Mouse (Mus musculus): Measurements from ENCODE around the gene Kcnab1. TPM values are rescaled to one million over a fixed set of nuclear protein-coding genes. Genes with fewer than 3 reads are reported as not detected.
A peak's percentile ranks its signal among the peaks of the same experiment; 100 is the strongest.

Kcnab1 gene
- polyA plus RNA-seq, 1 experiment from 2014 or later: 3.1 TPM

GRCm38 (mm10) chr3:65172964-65173363 is 63.8 kb downstream of the Kcnab1 start:
- Histone ChIP-seq H3K4me1 (ENCODE audit: insufficient read depth) (no peaks in the 10 kb centered on the region), H3K4me3 (ENCODE audit: low read depth, low read length) (no peak overlapping the region), H3K27ac (ENCODE audit: low read depth) (no peak overlapping the region), H3K27me3 (ENCODE audit: insufficient read depth, low read length) (no peaks in the 10 kb centered on the region), H3K9ac (no peak overlapping the region), H3K36me3 (ENCODE audit: insufficient read depth) (no peaks in the 10 kb centered on the region), H3K9me3 (ENCODE audit: low read depth, low read length) (no peaks in the 10 kb centered on the region), H3K4me2 (no peak overlapping the region)
- DNase-seq (no peak), ATAC-seq (ENCODE audit: insufficient read depth) (no peak)
- no peak for TF ChIP-seq CTCF (IDR thresholded peaks at IDR 0.05; ENCODE audit: low read depth)
- WGBS: 57% methylated on average over 5 of the region's 5 CpGs

- Histone ChIP-seq H3K9me3 (ENCODE audit: low read depth, low read length) (no peaks in the 10 kb centered on the region), H3K27ac (ENCODE audit: low read depth) (no peak overlapping the region), H3K9ac (no peak overlapping the region), H3K36me3 (ENCODE audit: insufficient read depth) (no peaks in the 10 kb centered on the region), H3K4me3 (ENCODE audit: low read depth, low read length) (no peak overlapping the region), H3K27me3 (ENCODE audit: insufficient read depth, low read length) (no peaks in the 10 kb centered on the region), H3K4me1 (ENCODE audit: insufficient read depth) (no peaks in the 10 kb centered on the region), H3K4me2 (no peak overlapping the region)
- TF ChIP-seq CTCF (IDR thresholded peaks at IDR 0.05; ENCODE audit: low read depth): no peak
- no peak for ATAC-seq (ENCODE audit: insufficient read depth)
- 67% methylated on average over 12 of the region's 12 CpGs for WGBS
- DNase-seq: no peak
These were observed 65.4 kb downstream of the Kcnab1 start for GRCm38 (mm10) chr3:65174564-65174963.

- no peak for TF ChIP-seq CTCF (IDR thresholded peaks at IDR 0.05; ENCODE audit: low read depth)
- H3K4me3 ChIP-seq (ENCODE audit: low read depth, low read length): no peak overlapping the region
- H3K27me3 ChIP-seq (ENCODE audit: insufficient read depth, low read length): no peaks in the 10 kb centered on the region
- H3K9me3 ChIP-seq (ENCODE audit: low read depth, low read length): no peaks in the 10 kb centered on the region
- no peaks in the 10 kb centered on the region for H3K36me3 ChIP-seq (ENCODE audit: insufficient read depth)
- DNase-seq (no peak), ATAC-seq (ENCODE audit: insufficient read depth) (no peak)
- no peak overlapping the region for H3K27ac ChIP-seq (ENCODE audit: low read depth)
- H3K4me2 ChIP-seq: no peak overlapping the region
- H3K4me1 ChIP-seq (ENCODE audit: insufficient read depth): no peaks in the 10 kb centered on the region
- no peak overlapping the region for H3K9ac ChIP-seq
- 80% methylated on average over 4 of the region's 4 CpGs for WGBS
These were observed 66.6 kb downstream of the Kcnab1 start for GRCm38 (mm10) chr3:65175819-65176218.

GRCm38 (mm10) chr3:65176846-65177245 is 67.7 kb downstream of the Kcnab1 start:
- H3K4me2 ChIP-seq: no peak overlapping the region
- no peaks in the 10 kb centered on the region for H3K9me3 ChIP-seq (ENCODE audit: low read depth, low read length)
- H3K4me3 ChIP-seq (ENCODE audit: low read depth, low read length): no peak overlapping the region
- no peak overlapping the region for H3K27ac ChIP-seq (ENCODE audit: low read depth)
- no peak overlapping the region for H3K9ac ChIP-seq
- no peaks in the 10 kb centered on the region for H3K4me1 ChIP-seq (ENCODE audit: insufficient read depth)
- no peaks in the 10 kb centered on the region for H3K27me3 ChIP-seq (ENCODE audit: insufficient read depth, low read length)
- no peaks in the 10 kb centered on the region for H3K36me3 ChIP-seq (ENCODE audit: insufficient read depth)
- ATAC-seq (ENCODE audit: insufficient read depth): no peak
- no peak for TF ChIP-seq CTCF (IDR thresholded peaks at IDR 0.05; ENCODE audit: low read depth)
- DNase-seq: no peak

- Histone ChIP-seq H3K4me3 (ENCODE audit: low read depth, low read length) (no peak overlapping the region), H3K4me2 (no peak overlapping the region), H3K27ac (ENCODE audit: low read depth) (no peak overlapping the region), H3K27me3 (ENCODE audit: insufficient read depth, low read length) (no peaks in the 10 kb centered on the region), H3K9ac (no peak overlapping the region), H3K4me1 (ENCODE audit: insufficient read depth) (no peaks in the 10 kb centered on the region), H3K36me3 (ENCODE audit: insufficient read depth) (no peaks in the 10 kb centered on the region), H3K9me3 (ENCODE audit: low read depth, low read length) (no peaks in the 10 kb centered on the region)
- DNase-seq: peak; percentile 26
- no peak for TF ChIP-seq CTCF (IDR thresholded peaks at IDR 0.05; ENCODE audit: low read depth)
- no peak for ATAC-seq (ENCODE audit: insufficient read depth)
- WGBS: 67% methylated on average over 7 of the region's 7 CpGs
These were observed 78.9 kb downstream of the Kcnab1 start for GRCm38 (mm10) chr3:65187833-65188698.

GRCm38 (mm10) chr3:65200611-65201010 is 91.4 kb downstream of the Kcnab1 start:
- H3K27ac ChIP-seq (ENCODE audit: low read depth): no peak overlapping the region
- no peak overlapping the region for H3K9ac ChIP-seq
- H3K4me2 ChIP-seq: no peak overlapping the region
- ATAC-seq (ENCODE audit: insufficient read depth) (no peak), DNase-seq (no peak)
- H3K4me3 ChIP-seq (ENCODE audit: low read depth, low read length): no peak overlapping the region
- no peaks in the 10 kb centered on the region for H3K9me3 ChIP-seq (ENCODE audit: low read depth, low read length)
- no peaks in the 10 kb centered on the region for H3K27me3 ChIP-seq (ENCODE audit: insufficient read depth, low read length)
- no peak for TF ChIP-seq CTCF (IDR thresholded peaks at IDR 0.05; ENCODE audit: low read depth)
- WGBS: 56% methylated on average over 1 of the region's 1 CpGs
- no peaks in the 10 kb centered on the region for H3K4me1 ChIP-seq (ENCODE audit: insufficient read depth)
- no peaks in the 10 kb centered on the region for H3K36me3 ChIP-seq (ENCODE audit: insufficient read depth)

GRCm38 (mm10) chr3:65203361-65204117 is 94.4 kb downstream of the Kcnab1 start:
- ATAC-seq (ENCODE audit: insufficient read depth) (no peak), DNase-seq (no peak)
- H3K36me3 ChIP-seq (ENCODE audit: insufficient read depth): no peaks in the 10 kb centered on the region
- H3K9me3 ChIP-seq (ENCODE audit: low read depth, low read length): no peaks in the 10 kb centered on the region
- H3K27ac ChIP-seq (ENCODE audit: low read depth): no peak overlapping the region
- H3K9ac ChIP-seq: no peak overlapping the region
- no peaks in the 10 kb centered on the region for H3K27me3 ChIP-seq (ENCODE audit: insufficient read depth, low read length)
- 57% methylated on average over 8 of the region's 8 CpGs for WGBS
- H3K4me1 ChIP-seq (ENCODE audit: insufficient read depth): no peaks in the 10 kb centered on the region
- TF ChIP-seq CTCF (IDR thresholded peaks at IDR 0.05; ENCODE audit: low read depth): no peak
- H3K4me2 ChIP-seq: no peak overlapping the region
- H3K4me3 ChIP-seq (ENCODE audit: low read depth, low read length): no peak overlapping the region
